Mouse (Mus musculus) liver, adult 2 months (tissue): Measurements from ENCODE around the gene Sox21.

Experiments used
- CTCF ChIP-seq: fragments of 200-500 bp; IDR thresholded peaks from 2 replicates; pipeline ENCODE4 v1.5.1; 2011; ENCODE audit warnings: low read depth, low read length, control low read depth
- POLR2A ChIP-seq: fragments of 200-500 bp; IDR thresholded peaks from 2 replicates; pipeline ENCODE4 v1.6.1; 2011; ENCODE audit warnings: low read length, control low read depth; ENCODE audit not compliant: insufficient read depth; ENCODE audit errors: extremely low read depth

DNA sequence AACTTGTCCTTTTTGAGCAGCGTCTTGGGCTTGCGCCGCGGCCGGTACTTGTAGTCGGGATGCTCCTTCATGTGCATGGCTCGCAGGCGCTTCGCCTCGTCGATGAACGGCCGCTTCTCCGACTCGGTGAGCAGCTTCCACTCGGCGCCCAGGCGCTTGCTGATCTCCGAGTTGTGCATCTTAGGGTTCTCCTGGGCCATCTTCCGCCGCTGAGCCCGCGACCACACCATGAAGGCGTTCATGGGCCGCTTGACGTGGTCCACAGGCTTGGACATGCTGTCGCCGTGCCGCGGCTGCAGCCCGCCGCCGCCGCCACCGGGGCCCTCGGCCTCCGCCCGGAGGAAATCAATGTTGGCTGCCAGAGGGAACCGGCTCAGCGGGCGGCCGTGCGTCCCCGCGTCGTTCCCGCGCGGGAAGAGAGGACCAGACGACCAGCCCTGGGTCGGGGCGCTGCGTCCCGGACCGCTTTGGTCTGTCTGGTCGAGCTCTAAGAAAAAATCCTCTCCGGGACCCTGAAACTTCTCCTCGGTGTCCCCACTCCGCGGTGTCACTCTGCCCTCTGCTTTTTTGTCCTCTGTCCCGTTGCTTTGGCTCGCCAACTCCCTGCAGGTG, 1.4 kb downstream of the Sox21 start:
- no peak for TF ChIP-seq CTCF
- TF ChIP-seq POLR2A, result no peak
